Mouse (Mus musculus): Measurements from ENCODE around the gene Rgs12.

- TF ChIP-seq CHD2 (IDR thresholded peaks at IDR 0.05; ENCODE audit: low read depth, low read length) (no peak), MAFK (IDR thresholded peaks at IDR 0.05; ENCODE audit: insufficient read depth, low read depth, low read length) (no peak), ZC3H11A (IDR thresholded peaks at IDR 0.05; ENCODE audit: borderline replicate concordance, low read depth, low read length) (no peak)
These were observed 49.3 kb upstream of the Rgs12 start for GRCm38 (mm10) chr5:34899787-34900469.
